8 mouse cellular contexts compared by ENCODE assay signal in genomic region chrX:163957803-163958466, GRCm38 (mm10). TPM values are rescaled to one million over a fixed set of nuclear protein-coding genes. Genes with fewer than 3 reads are reported as not detected.
A peak's percentile ranks its signal among the peaks of the same experiment; 100 is the strongest.
DNase-seq lines count a peak whose midpoint lies in the region; ATAC-seq and TF ChIP-seq lines count a peak whose summit lies in the region.

No protein-coding gene starts in this region.

- peak overlapping the region; percentile 64 for H3K4me2 ChIP-seq in heart, postnatal 0 days (ENCODE audit: low read depth, low read length)

- H3K27ac ChIP-seq in heart, postnatal 0 days (ENCODE audit: low read depth), result peak overlapping the region; percentile 99

- H3K4me1 ChIP-seq in G1E (ENCODE audit: insufficient read depth, low read depth, low read length), result peaks cover 9% of the 10 kb centered on the region
- H3K4me1 ChIP-seq in heart, postnatal 0 days (ENCODE audit: control insufficient read depth, insufficient read depth), result no peaks in the 10 kb centered on the region

- H3K9me3 ChIP-seq in G1E (replicated peaks), result no peaks in the 10 kb centered on the region
- no peaks in the 10 kb centered on the region for H3K9me3 ChIP-seq in heart, postnatal 0 days (replicated peaks; ENCODE audit: control insufficient read depth, low read length)

- TF ChIP-seq EP300 in heart, postnatal 0 days (IDR thresholded peaks at IDR 0.05; ENCODE audit: low read depth), result no peak

- H3K36me3 ChIP-seq in G1E (replicated peaks), result peaks cover 43% of the 10 kb centered on the region
- H3K36me3 ChIP-seq in heart, postnatal 0 days (replicated peaks; ENCODE audit: control insufficient read depth, insufficient read depth, low read length), result peaks cover 22% of the 10 kb centered on the region

- peak; percentile 52 for ATAC-seq in G1E (ENCODE audit: extremely low read depth, insufficient number of reproducible peaks, low FRiP score, poor library complexity, severe bottlenecking)
- peak; percentile 87 for ATAC-seq in erythroid progenitor cell, adult 5-6 weeks (replicated peaks; ENCODE audit: low FRiP score, poor library complexity, severe bottlenecking)
- peak; percentile 90 for ATAC-seq in heart, postnatal 0 days (ENCODE audit: insufficient read depth, low read depth)

- 20% methylated on average over 45 of the region's 67 CpGs for WGBS in heart, postnatal 0 days
- WGBS in large intestine, adult 2 months, result 12% methylated on average over 48 of the region's 67 CpGs

- peak; percentile 72 for DNase-seq in G1E (ENCODE audit: low spot score)
- DNase-seq in c-Kit-positive CD71-negative TER-119-negative erythroid progenitor cells, embryonic 14.5 days (ENCODE audit: low read depth), result peak; percentile 33
- DNase-seq in heart, postnatal 0 days (ENCODE audit: low spot score), result peak; percentile 30
- peak; percentile 24 for DNase-seq in large intestine, adult 2 months (ENCODE audit: low read depth, low spot score)
- DNase-seq in lung, postnatal 4 days, result peak; percentile 60 to 84
- DNase-seq in retina, embryonic 14.5 days (ENCODE audit: low spot score), result peak; percentile 65
- DNase-seq in thymus, postnatal 25 days, result peak; percentile 76

- peak overlapping the region; percentile 82 for H3K9ac ChIP-seq in heart, postnatal 0 days (replicated peaks; ENCODE audit: low read depth, low read length)

- H3K27me3 ChIP-seq in G1E (ENCODE audit: insufficient read depth, low read length), result no peaks in the 10 kb centered on the region
- no peaks in the 10 kb centered on the region for H3K27me3 ChIP-seq in heart, postnatal 0 days (ENCODE audit: control insufficient read depth, insufficient read depth, low read length)

- peak overlapping the region; percentile 81 for H3K4me3 ChIP-seq in G1E (ENCODE audit: low read depth, low read length)
- peak overlapping the region; percentile 81 for H3K4me3 ChIP-seq in heart, postnatal 0 days (ENCODE audit: low read depth, low read length)

- no peak for TF ChIP-seq CTCF in G1E (IDR thresholded peaks at IDR 0.05; ENCODE audit: low read depth, low read length)
- no peak for TF ChIP-seq CTCF in heart, postnatal 0 days (IDR thresholded peaks at IDR 0.05; ENCODE audit: low read depth)

RNA-seq across cellular contexts. Expression of gene Zrsr2, which starts 0.5 kb away (rescaled TPM):
- total RNA-seq in G1E (2014; fragmentation: Nextera tagmentation) (57.5 and 69.0 TPM in 2 replicates), G1E (2017) (28.2 and 43.6 TPM in 2 replicates)
- polyA plus RNA-seq in G1E (2012), result 31.9 and 32.0 TPM in 2 replicates
- total RNA-seq in erythroid progenitor cell, adult 5-6 weeks (2015; ENCODE audit: low replicate concordance), result 26.4 and 50.5 TPM in 2 replicates
- total RNA-seq in erythroid progenitor cell, adult 5-6 weeks (2017; ENCODE audit: low replicate concordance), result 40.2 and 51.1 TPM in 2 replicates
- total RNA-seq in heart, postnatal 0 days (2014; rRNA removed; ENCODE audit: low replicate concordance), result 0.92 and 1.3 TPM in 2 replicates
- polyA plus RNA-seq in heart, postnatal 0 days (2015; fragmentation: Nextera tagmentation; extraction: Ambion mirVana), result 22.8 and 25.8 TPM in 2 replicates
- polyA plus RNA-seq in large intestine, adult 2 months (2012; rRNA removed), result 6.3 and 6.4 TPM in 2 replicates

RNA-seq across cellular contexts. Expression of gene Ap1s2, which starts 49.1 kb away (rescaled TPM):
- total RNA-seq in G1E (2014; fragmentation: Nextera tagmentation), result 15.4 and 17.1 TPM in 2 replicates
- total RNA-seq in G1E (2017), result 20.6 and 21.0 TPM in 2 replicates
- polyA plus RNA-seq in G1E (2012), result 5.7 and 7.5 TPM in 2 replicates
- total RNA-seq in erythroid progenitor cell, adult 5-6 weeks (2015; ENCODE audit: low replicate concordance), result 17.3 and 26.0 TPM in 2 replicates
- total RNA-seq in erythroid progenitor cell, adult 5-6 weeks (2017; ENCODE audit: low replicate concordance), result 8.5 and 14.2 TPM in 2 replicates
- total RNA-seq in heart, postnatal 0 days (2014; rRNA removed; ENCODE audit: low replicate concordance), result 10.5 and 12.0 TPM in 2 replicates
- 16.0 and 17.7 TPM in 2 replicates for polyA plus RNA-seq in heart, postnatal 0 days (2015; fragmentation: Nextera tagmentation; extraction: Ambion mirVana)
- polyA plus RNA-seq in large intestine, adult 2 months (2012; rRNA removed), result 1.6 and 2.2 TPM in 2 replicates

Comparison
In these comparisons a context has a peak if more than half of its experiments do, and no peak if none do; other contexts are left out.
1. Peak in every context shown above with its lines: DNase-seq, ATAC-seq, H3K4me3 ChIP-seq and H3K27ac ChIP-seq.
2. DNase-seq: peak in every context shown above with its lines; median percentile 76 in thymus, postnatal 25 days; 72 in G1E; 72 in lung, postnatal 4 days; 65 in retina, embryonic 14.5 days; 33 in c-Kit-positive CD71-negative TER-119-negative erythroid progenitor cells, embryonic 14.5 days; 30 in heart, postnatal 0 days; 24 in large intestine, adult 2 months.
3. RNA of gene Zrsr2, which starts 0.5 kb away (total RNA-seq): 28.2 to 69.0 TPM in G1E and 26.4 to 51.1 TPM in erythroid progenitor cell, adult 5-6 weeks; 0.92 to 1.3 TPM in heart, postnatal 0 days; every median in the first group is over 10 times any median in the second.